8 mouse cellular contexts compared by ENCODE assay signal in genomic region chr6:115995531-115995941, GRCm38 (mm10). TPM values are rescaled to one million over a fixed set of nuclear protein-coding genes. Genes with fewer than 3 reads are reported as not detected.
DNase-seq lines count a peak whose midpoint lies in the region; ATAC-seq and TF ChIP-seq lines count a peak whose summit lies in the region.

No protein-coding gene starts in this region.

- H3K36me3 ChIP-seq in MEL (ENCODE audit: control insufficient read depth in 1 of 2, insufficient read depth in 2 of 2, low read length in 2 of 2) (peaks cover 0 to 7% of the 10 kb centered on the region in 2 experiments; a peak in 2 of 4 replicates), macrophage (ENCODE audit: inconsistent target) (no peaks in the 10 kb centered on the region)
- H3K36me3 ChIP-seq in heart, embryonic 13.5 days: no peaks in the 10 kb centered on the region

- intact Hi-C loops in heart, postnatal 36 days (cut with DNase I): loop anchor here (2.0 kb wide), 1 partner anchor 33 kb away; no protein-coding TSS in a partner anchor
- intact Hi-C loops in gastrocnemius, postnatal 14 days (cut with DNase I; ENCODE audit: low total_unique reads): no loop called here

- TF ChIP-seq EP300 in MEL (IDR thresholded peaks at IDR 0.05; ENCODE audit: low read depth in 1 of 2, low read length in 2 of 2): no peak

- H3K9me3 ChIP-seq in MEL (replicated peaks; ENCODE audit: insufficient read depth, low read length): no peaks in the 10 kb centered on the region
- peaks cover 10% of the 10 kb centered on the region for H3K9me3 ChIP-seq in heart, embryonic 13.5 days

- TF ChIP-seq POLR2A in MEL (IDR thresholded peaks at IDR 0.05; ENCODE audit: control insufficient read depth in 1 of 2, insufficient read depth in 1 of 2, low read depth in 1 of 2, low read length in 2 of 2, poor library complexity in 1 of 2): no peak

- peak overlapping the region; percentile 76 for H3K4me2 ChIP-seq in heart, embryonic 13.5 days

- no peak for TF ChIP-seq RAD21 in MEL (IDR thresholded peaks at IDR 0.05; ENCODE audit: low read depth, low read length)

- no peaks in the 10 kb centered on the region for H3K27me3 ChIP-seq in MEL (ENCODE audit: control insufficient read depth in 1 of 2, insufficient read depth in 2 of 2, low read length in 2 of 2)
- H3K27me3 ChIP-seq in heart, embryonic 13.5 days (replicated peaks): peaks cover 31% of the 10 kb centered on the region

- WGBS in heart, embryonic 13.5 days: 46% methylated on average over 4 of the region's 4 CpGs
- WGBS in macrophage (ENCODE audit: missing documents): 45% methylated on average over 4 of the region's 4 CpGs

- peak; percentile 40 to 64 for DNase-seq in heart, adult 18-20 months
- DNase-seq in heart, postnatal 36 days: no peak
- peak; percentile 60 for DNase-seq in MEL (ENCODE audit: low read depth, low spot score)
- DNase-seq in urinary bladder, postnatal 36 days (ENCODE audit: low spot score in 2 of 2): no peak
- DNase-seq in gastrocnemius, postnatal 14 days: no peak
- no peak for DNase-seq in retina, embryonic 14.5 days (ENCODE audit: low spot score)

- H3K79me2 ChIP-seq in MEL (ENCODE audit: control insufficient read depth, insufficient read depth, low read length, poor library complexity): peaks cover 2% of the 10 kb centered on the region; the same call in 1 of the 2 replicates
- peaks cover 34% of the 10 kb centered on the region for H3K79me2 ChIP-seq in macrophage (ENCODE audit: inconsistent target)

- no peak for ATAC-seq in heart, embryonic 13.5 days (ENCODE audit: extremely low read depth, insufficient number of reproducible peaks, low FRiP score, low TSS enrichment)

- peaks cover 3 to 20% of the 10 kb centered on the region in 2 experiments for H3K4me1 ChIP-seq in MEL (ENCODE audit: control insufficient read depth in 1 of 2, insufficient read depth in 2 of 2, low read length in 2 of 2)
- peaks cover 75% of the 10 kb centered on the region for H3K4me1 ChIP-seq in heart, embryonic 13.5 days

- H3K27ac ChIP-seq in MEL (ENCODE audit: control insufficient read depth, low read depth, low read length): peak overlapping the region; percentile 36
- H3K27ac ChIP-seq in heart, embryonic 13.5 days (replicated peaks): peak overlapping the region; percentile 88
- peak overlapping the region; percentile 92 for H3K27ac ChIP-seq in macrophage

- H3K4me3 ChIP-seq in MEL (ENCODE audit: control insufficient read depth in 1 of 2, insufficient read depth in 1 of 2, low read depth in 2 of 2, low read length in 2 of 2) (peak overlapping the region; percentile 87 to 100), macrophage (ENCODE audit: inconsistent target) (no peak overlapping the region; the same call in 1 of the 2 replicates)
- peak overlapping the region; percentile 67 for H3K4me3 ChIP-seq in heart, embryonic 13.5 days

- TF ChIP-seq CTCF in MEL (IDR thresholded peaks at IDR 0.05 in 2 of 3, conservative IDR thresholded peaks at IDR 0.05 in 1 of 3; ENCODE audit: control insufficient read depth in 1 of 3, insufficient read depth in 1 of 3, low read depth in 2 of 3, low read length in 3 of 3, poor library complexity in 1 of 3, severe bottlenecking in 1 of 3): no peak

- H3K9ac ChIP-seq in MEL (ENCODE audit: control insufficient read depth, low read depth, low read length, poor library complexity, severe bottlenecking): peak overlapping the region; percentile 67
- H3K9ac ChIP-seq in heart, embryonic 13.5 days: 0 out of 2 replicates have a peak overlapping the region, but pooled peaks have one; percentile 57

TF ChIP-seq in MEL, 35 proteins besides CTCF, POLR2A, EP300 and RAD21:
- no peak for TF ChIP-seq SMC3 (IDR thresholded peaks at IDR 0.05; ENCODE audit: low read depth, low read length)
- no peak for TF ChIP-seq CHD1 (IDR thresholded peaks at IDR 0.05; ENCODE audit: low read depth, low read length)
- no peak for TF ChIP-seq SIN3A (IDR thresholded peaks at IDR 0.05; ENCODE audit: low read length)
- TF ChIP-seq JUND (IDR thresholded peaks at IDR 0.05; ENCODE audit: low read depth, low read length): no peak

RNA-seq across cellular contexts. Expression of gene Plxnd1, which starts 0.7 kb away (rescaled TPM):
- total RNA-seq in heart, adult 18-20 months (2021): 10 to 100 TPM; 54.6 to 68.7 TPM
- total RNA-seq in heart, postnatal 36 days (2021): 10 to 100 TPM; 69.9 to 74.6 TPM
- total RNA-seq in MEL (2012; rRNA removed): 4.8 and 6.6 TPM in 2 replicates
- polyA plus RNA-seq in MEL (2012; ENCODE audit: insufficient read depth in 1 of 2, insufficient read length in 2 of 2, low read depth in 1 of 2, low replicate concordance in 2 of 2, missing spikeins in 1 of 2): 10 to 100 TPM in 1 of 2 experiments, not detected in 1; 19.2 TPM
- 39.6 and 43.5 TPM in 2 replicates for polyA plus RNA-seq in heart, embryonic 13.5 days (2015; fragmentation: Nextera tagmentation; extraction: Ambion mirVana)
- total RNA-seq in macrophage (2018; cell fraction: chromatin; rRNA removed): 1,000 to 10,000 TPM in 1 of 26 experiments, 100 to 1,000 TPM in 25; 192 to 1,896 (median 380) TPM
- total RNA-seq in macrophage (2018; cell fraction: cytosol; rRNA removed): 100 to 1,000 TPM; 198 to 344 (median 273) TPM
- 100 to 1,000 TPM; 233 to 720 (median 426) TPM for total RNA-seq in macrophage (2018; cell fraction: nucleus; rRNA removed)
- 130 to 283 TPM (median 243 TPM) in 3 replicates for polyA plus RNA-seq in macrophage (2018)
- total RNA-seq in gastrocnemius, postnatal 14 days (2021): 10 to 100 TPM; 65.6 to 80.3 TPM

RNA-seq across cellular contexts. Expression of gene H1foo, which starts 50.8 kb away (rescaled TPM):
- total RNA-seq in heart, adult 18-20 months (2021): not detected
- total RNA-seq in heart, postnatal 36 days (2021): not detected
- total RNA-seq in MEL (2012; rRNA removed): not detected in 2 replicates
- polyA plus RNA-seq in MEL (2012; ENCODE audit: insufficient read depth in 1 of 2, insufficient read length in 2 of 2, low read depth in 1 of 2, low replicate concordance in 2 of 2, missing spikeins in 1 of 2): not detected
- polyA plus RNA-seq in heart, embryonic 13.5 days (2015; fragmentation: Nextera tagmentation; extraction: Ambion mirVana): not detected in 2 replicates
- 1 to 10 TPM in 1 of 26 experiments, not detected in 25; 1.4 TPM for total RNA-seq in macrophage (2018; cell fraction: chromatin; rRNA removed)
- total RNA-seq in macrophage (2018; cell fraction: cytosol; rRNA removed): under 1 TPM in 3 of 26 experiments, not detected in 23; 0.14 to 0.42 (median 0.19) TPM
- under 1 TPM in 1 of 26 experiments, not detected in 25; 0.76 TPM for total RNA-seq in macrophage (2018; cell fraction: nucleus; rRNA removed)
- polyA plus RNA-seq in macrophage (2018): not detected in 3 replicates
- total RNA-seq in gastrocnemius, postnatal 14 days (2021): not detected

Comparison
In these comparisons a context has a peak if more than half of its experiments do, and no peak if none do; other contexts are left out.
1. DNase-seq: peak in heart, adult 18-20 months (2 of 2) and MEL (single experiment); none in heart, postnatal 36 days (0 of 2), urinary bladder, postnatal 36 days (0 of 2), gastrocnemius, postnatal 14 days (single experiment) and retina, embryonic 14.5 days (single experiment).
2. H3K27ac ChIP-seq: peak in every context shown above with its lines; median percentile 92 in macrophage; 88 in heart, embryonic 13.5 days; 36 in MEL.